Mouse (Mus musculus) layer of hippocampus, adult 6 months (tissue): ENCODE data around the gene Izumo4. TPM values are rescaled to one million over a fixed set of nuclear protein-coding genes. Genes with fewer than 3 reads are reported as not detected.

Experiments
- long read RNA-seq, 2 experiments: library from polyadenylated mRNA; unstranded; transcript quantifications; one replicate each; pipeline ENCODE4 v2.0.0; 2019 to 2020
- polyA plus RNA-seq: library from polyadenylated mRNA; unstranded; fragments of <200 nt; fragmentation: Nextera tagmentation; gene quantifications from 2 replicates; pipeline ENCODE4 v1.2.3, GENCODE M21; 2021

Izumo4 gene
- 46.9 and 47.1 TPM in 2 replicates for polyA plus RNA-seq
- long read RNA-seq, experiment 1, partial matches to known transcripts, result 3 of 35 reads
- long read RNA-seq, experiment 1, other reads (novel, unspliced or antisense), result 32 of 35 reads
- long read RNA-seq, experiment 2, partial matches to known transcripts, result 2 of 25 reads
- long read RNA-seq, experiment 2, other reads (novel, unspliced or antisense), result 23 of 25 reads

DNA sequence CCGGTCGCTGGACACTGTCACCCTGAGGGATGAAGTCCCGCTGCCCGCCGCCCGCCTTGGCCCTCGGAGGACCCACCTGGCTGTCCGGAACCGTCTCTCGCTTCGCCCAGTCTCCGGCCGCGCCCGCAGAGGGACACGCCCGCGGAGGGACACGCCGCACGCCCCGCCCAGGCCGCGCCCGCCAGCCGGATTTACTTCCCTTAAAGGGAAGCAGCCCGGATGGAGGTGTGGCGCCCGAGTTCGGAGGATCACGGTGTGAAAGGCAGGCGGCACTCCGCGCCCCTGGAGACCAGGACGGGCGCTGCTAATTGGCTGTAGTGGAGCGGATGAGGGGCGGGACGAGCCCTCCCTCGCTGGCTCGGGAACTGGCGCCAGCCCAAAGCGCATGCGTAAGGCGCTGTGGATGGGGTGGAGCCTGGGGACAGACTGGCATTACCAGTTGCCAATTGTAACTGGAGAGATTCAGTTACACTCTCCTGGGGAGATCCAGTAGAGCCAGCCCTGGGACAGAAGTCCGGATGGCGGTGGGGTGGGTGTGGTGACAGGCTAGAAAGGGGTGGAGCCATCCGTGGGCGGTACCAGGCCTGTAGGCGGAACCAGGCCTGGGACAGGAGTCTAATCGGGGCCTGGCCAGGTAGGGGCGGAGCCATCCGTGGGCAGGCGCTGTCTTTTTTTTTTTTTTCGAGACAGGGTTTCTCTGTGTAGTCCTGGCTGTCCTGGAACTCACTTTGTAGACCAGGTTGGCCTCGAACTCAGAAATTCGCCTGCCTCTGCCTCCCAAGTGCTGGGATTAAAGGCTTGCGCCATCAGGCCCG is at the start of gene Izumo4, which contains the start of gene Mob3a:
Gene Izumo4 (plus strand): TSS at position 464 of the 815 bp plus-strand sequence.
Gene Mob3a (minus strand): TSS at position 257 of the 815 bp plus-strand sequence.

DNA sequence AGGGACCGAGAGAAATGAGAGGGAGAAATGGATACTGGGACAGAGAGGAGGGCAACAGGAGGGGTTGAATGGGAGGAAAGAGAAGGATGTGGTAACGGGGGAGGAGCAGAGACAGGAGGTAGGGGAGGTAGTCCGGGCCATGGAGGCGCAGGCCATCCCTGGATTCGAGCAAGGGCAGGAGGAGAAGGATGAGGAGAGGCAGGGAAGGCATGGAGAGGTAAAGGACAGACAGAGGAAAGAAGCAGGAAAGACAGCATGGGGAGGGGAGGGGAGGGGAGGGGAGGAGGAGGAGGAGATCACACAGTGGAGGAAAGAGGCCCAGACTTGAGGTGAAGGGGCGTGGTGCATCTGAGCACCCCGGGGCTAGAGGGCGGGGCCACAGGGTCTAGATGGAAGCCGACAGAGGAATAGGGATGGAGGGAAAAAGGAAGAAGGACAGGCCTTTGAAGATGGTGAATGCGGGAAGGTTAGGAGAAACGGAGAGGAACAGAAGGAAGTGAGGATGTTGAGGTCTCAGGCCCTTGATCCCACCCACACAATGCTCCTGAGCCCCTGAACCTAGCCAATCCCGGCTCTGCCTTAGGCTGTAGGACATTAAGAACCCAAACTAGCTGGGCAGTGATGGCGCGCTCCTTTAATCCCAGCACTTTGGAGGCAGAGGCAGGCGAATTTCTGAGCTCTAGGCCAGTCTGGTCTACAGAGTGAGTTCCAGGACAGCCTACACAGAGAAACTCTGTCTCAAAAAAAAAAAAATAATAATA is 44.9 kb upstream of the Izumo4 start, which contains the start of gene Btbd2:
Gene Btbd2 (minus strand): TSS at position 209 of the 761 bp plus-strand sequence.

DNA sequence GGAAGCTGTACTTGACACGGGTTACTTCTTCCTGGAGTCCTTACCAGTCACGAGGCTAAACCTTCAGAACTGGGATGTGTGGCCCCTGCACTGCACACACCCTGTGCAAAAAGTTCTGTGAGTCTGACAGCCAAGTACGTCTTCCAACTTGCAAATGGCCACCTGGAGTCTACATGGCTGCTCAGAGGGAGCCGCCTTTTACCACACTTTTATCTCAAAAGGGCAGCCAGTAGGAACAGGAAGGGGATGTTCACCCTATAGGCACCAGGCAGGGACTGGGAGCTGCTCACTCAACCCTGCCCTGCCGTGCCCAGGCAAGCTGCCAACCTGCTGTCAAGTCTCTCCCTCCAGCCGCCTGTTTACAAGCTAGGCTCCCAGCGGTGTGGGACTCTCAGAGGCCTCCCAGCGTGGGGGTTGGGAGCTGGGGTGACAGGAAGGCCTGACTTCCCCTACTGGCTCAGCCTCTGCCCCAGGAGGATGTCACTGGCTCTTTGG is 24.0 kb upstream of the Izumo4 start, which contains the start of gene Mknk2:
Gene Mknk2 (minus strand): TSS at position 171 of the 495 bp plus-strand sequence.

GRCm38 (mm10) chr10:80742180-80742978 is 40.4 kb downstream of the Izumo4 start, which contains the start of gene Ap3d1:
Gene Ap3d1, minus strand, starts transcription at chr10:80742264.

GRCm38 (mm10) chr10:80754594-80755290 is 52.8 kb downstream of the Izumo4 start, which contains the start of gene Dot1l:
Gene Dot1l, plus strand, starts transcription at chr10:80755206.

Other genes starting within 250 kb of the Izumo4 start
- gene Onecut3, start 207.3 kb upstream of the Izumo4 start, polyA plus RNA-seq, result not detected in 2 replicates
- 0.09 and 0.10 TPM in 2 replicates for gene Atp8b3, start 163.1 kb upstream of the Izumo4 start, polyA plus RNA-seq
- 19.5 and 19.8 TPM in 2 replicates for gene Rexo1, start 140.6 kb upstream of the Izumo4 start, polyA plus RNA-seq
- 7.5 and 8.9 TPM in 2 replicates for gene Klf16, start 124.9 kb upstream of the Izumo4 start, polyA plus RNA-seq
- 42.4 and 50.1 TPM in 2 replicates for gene Abhd17a, start 111.8 kb upstream of the Izumo4 start, polyA plus RNA-seq
- 116 and 118 TPM in 2 replicates for gene Scamp4, start 99.3 kb upstream of the Izumo4 start, polyA plus RNA-seq
- gene Adat3, start 99.3 kb upstream of the Izumo4 start, polyA plus RNA-seq, result 3.0 and 3.2 TPM in 2 replicates
- gene Gm49322, start 96.2 kb upstream of the Izumo4 start, polyA plus RNA-seq, result 0.23 and 0.29 TPM in 2 replicates
- gene Csnk1g2, start 79.3 kb upstream of the Izumo4 start, polyA plus RNA-seq, result 18.6 and 20.5 TPM in 2 replicates
- gene Btbd2, start 45.1 kb upstream of the Izumo4 start, polyA plus RNA-seq, result 22.4 and 26.9 TPM in 2 replicates
- gene Mknk2, start 24.1 kb upstream of the Izumo4 start, polyA plus RNA-seq, result 3.6 and 3.8 TPM in 2 replicates
- gene Mob3a, start 207 bp upstream of the Izumo4 start, polyA plus RNA-seq, result 9.3 and 10.8 TPM in 2 replicates
- 51.0 and 52.8 TPM in 2 replicates for gene Ap3d1, start 40.1 kb downstream of the Izumo4 start, polyA plus RNA-seq
- gene Dot1l, start 53.0 kb downstream of the Izumo4 start, polyA plus RNA-seq, result 1.5 and 1.6 TPM in 2 replicates
- 9.3 and 13.8 TPM in 2 replicates for gene Sf3a2, start 96.0 kb downstream of the Izumo4 start, polyA plus RNA-seq
- 96.0 and 103 TPM in 2 replicates for gene Plekhj1, start 96.4 kb downstream of the Izumo4 start, polyA plus RNA-seq
- not detected in 2 replicates for gene Amh, start 103.1 kb downstream of the Izumo4 start, polyA plus RNA-seq
- gene Jsrp1, start 111.3 kb downstream of the Izumo4 start, polyA plus RNA-seq, result 7.5 and 7.7 TPM in 2 replicates
- gene Oaz1, start 124.5 kb downstream of the Izumo4 start, polyA plus RNA-seq, result 2,817 and 2,885 TPM in 2 replicates
- 19.6 and 26.3 TPM in 2 replicates for gene Lingo3, start 141.9 kb downstream of the Izumo4 start, polyA plus RNA-seq
- gene Lsm7, start 153.0 kb downstream of the Izumo4 start, polyA plus RNA-seq, result 326 and 354 TPM in 2 replicates
- gene Sppl2b, start 153.1 kb downstream of the Izumo4 start, polyA plus RNA-seq, result 16.5 and 20.9 TPM in 2 replicates
- 0.33 and 0.35 TPM in 2 replicates for gene Tmprss9, start 169.7 kb downstream of the Izumo4 start, polyA plus RNA-seq
- 632 and 637 TPM in 2 replicates for gene Timm13, start 198.8 kb downstream of the Izumo4 start, polyA plus RNA-seq
- 3.1 and 3.8 TPM in 2 replicates for gene Lmnb2, start 216.1 kb downstream of the Izumo4 start, polyA plus RNA-seq
- 12.5 and 16.0 TPM in 2 replicates for gene Gadd45b, start 227.9 kb downstream of the Izumo4 start, polyA plus RNA-seq